Mouse (Mus musculus): ENCODE results near the gene Amigo3. TPM values are rescaled to one million over a fixed set of nuclear protein-coding genes. Genes with fewer than 3 reads are reported as not detected.
A peak's percentile ranks its signal among the peaks of the same experiment; 100 is the strongest.

Gene Amigo3
- polyA plus RNA-seq, 1 experiment = 2.2 TPM

DNA sequence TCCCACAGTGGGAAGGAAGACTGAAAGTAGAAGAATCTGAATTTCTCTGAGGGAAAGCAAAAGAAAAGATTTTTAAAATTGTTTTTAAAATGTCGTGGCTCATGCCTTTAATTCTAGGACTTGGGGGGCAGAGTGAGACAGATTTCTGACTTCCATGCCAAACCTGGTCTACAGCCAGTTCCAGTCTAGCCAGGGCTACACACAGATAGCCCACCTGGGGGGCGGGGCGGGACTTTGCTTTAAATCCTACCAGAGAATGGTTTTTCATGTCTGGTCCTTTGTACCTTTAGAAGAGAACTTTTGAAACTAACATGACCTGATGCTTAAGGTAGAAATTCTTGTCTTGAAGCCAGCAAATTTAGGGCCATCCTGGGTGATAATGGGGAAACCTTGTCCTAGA, 29.7 kb upstream of the Amigo3 start:
- 90% methylated on average over 3 of the region's 3 CpGs for WGBS
- TF ChIP-seq POLR2A (IDR thresholded peaks at IDR 0.05; ENCODE audit: low read depth, low read length) = no peak
- no peak for TF ChIP-seq CTCF (IDR thresholded peaks at IDR 0.05; ENCODE audit: extremely low read depth, insufficient read depth, insufficient read length, insufficient replicate concordance)
- Histone ChIP-seq H3K27ac (ENCODE audit: insufficient read depth, low read length) (no peak overlapping the region), H3K4me1 (ENCODE audit: control insufficient read depth, insufficient read depth, insufficient read length) (no peaks in the 10 kb centered on the region), H3K36me3 (ENCODE audit: control insufficient read depth, insufficient read depth, low read length) (peaks cover 21% of the 10 kb centered on the region), H3K4me3 (ENCODE audit: extremely low read depth, insufficient read depth, insufficient read length) (no peak overlapping the region), H3K27me3 (ENCODE audit: control insufficient read depth, insufficient read depth, low read length) (no peaks in the 10 kb centered on the region)
- no peak for DNase-seq (ENCODE audit: low read depth in 1 of 2, low spot score in 2 of 2)

DNA sequence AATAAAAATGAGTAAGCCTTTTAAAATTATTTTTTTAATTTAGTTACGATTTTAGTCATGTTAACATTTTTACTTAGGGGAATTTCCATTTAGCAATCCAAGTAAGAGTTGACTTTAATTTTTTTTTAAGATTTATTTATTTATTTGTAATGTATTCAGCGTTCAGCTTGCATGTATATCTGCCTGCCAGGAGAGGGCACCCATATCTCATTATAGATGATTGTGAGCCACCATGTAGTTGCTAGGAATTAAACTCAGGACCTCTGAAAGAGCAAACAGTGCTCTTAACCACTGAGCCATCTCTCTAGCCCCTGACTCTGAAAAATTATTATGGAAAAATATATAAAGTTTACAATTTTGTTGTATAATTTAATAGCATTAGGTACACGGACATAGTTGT, 26.4 kb upstream of the Amigo3 start:
- no peak for TF ChIP-seq CTCF (IDR thresholded peaks at IDR 0.05; ENCODE audit: extremely low read depth, insufficient read depth, insufficient read length, insufficient replicate concordance)
- TF ChIP-seq POLR2A (IDR thresholded peaks at IDR 0.05; ENCODE audit: low read depth, low read length) = no peak
- H3K36me3 ChIP-seq (ENCODE audit: control insufficient read depth, insufficient read depth, low read length) = peaks cover 25% of the 10 kb centered on the region
- DNase-seq (ENCODE audit: low read depth in 1 of 2, low spot score in 2 of 2) = no peak
- 86% methylated on average over 3 of the region's 3 CpGs for WGBS
- no peaks in the 10 kb centered on the region for H3K4me1 ChIP-seq (ENCODE audit: control insufficient read depth, insufficient read depth, insufficient read length)
- H3K27me3 ChIP-seq (ENCODE audit: control insufficient read depth, insufficient read depth, low read length) = no peaks in the 10 kb centered on the region
- H3K27ac ChIP-seq (ENCODE audit: insufficient read depth, low read length) = no peak overlapping the region
- H3K4me3 ChIP-seq (ENCODE audit: extremely low read depth, insufficient read depth, insufficient read length) = no peak overlapping the region

DNA sequence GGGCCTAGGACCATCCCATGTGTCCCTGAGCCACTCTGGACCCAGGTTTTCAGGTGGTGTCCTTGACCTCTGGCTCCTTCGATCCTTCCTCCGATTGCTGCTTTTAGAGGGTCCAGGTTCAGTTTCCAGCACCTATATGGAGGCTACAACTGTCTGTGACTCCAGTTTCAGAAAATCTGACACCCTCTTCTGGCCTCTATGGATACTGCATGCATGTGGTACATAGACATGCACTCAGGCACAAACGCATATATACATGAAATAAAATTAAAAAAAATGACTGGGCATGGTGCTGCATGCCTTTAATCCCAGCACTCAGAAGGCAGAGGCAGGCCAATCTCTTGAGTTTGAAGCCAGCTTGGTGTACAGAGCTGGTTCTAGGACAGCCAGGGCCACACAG, 25.1 kb upstream of the Amigo3 start:
- TF ChIP-seq CTCF (IDR thresholded peaks at IDR 0.05; ENCODE audit: extremely low read depth, insufficient read depth, insufficient read length, insufficient replicate concordance) (no peak), POLR2A (IDR thresholded peaks at IDR 0.05; ENCODE audit: low read depth, low read length) (no peak)
- no peaks in the 10 kb centered on the region for H3K27me3 ChIP-seq (ENCODE audit: control insufficient read depth, insufficient read depth, low read length)
- H3K36me3 ChIP-seq (ENCODE audit: control insufficient read depth, insufficient read depth, low read length) = peaks cover 26% of the 10 kb centered on the region
- H3K27ac ChIP-seq (ENCODE audit: insufficient read depth, low read length) = no peak overlapping the region
- 99% methylated on average over 3 of the region's 3 CpGs for WGBS
- H3K4me3 ChIP-seq (ENCODE audit: extremely low read depth, insufficient read depth, insufficient read length) = no peak overlapping the region
- H3K4me1 ChIP-seq (ENCODE audit: control insufficient read depth, insufficient read depth, insufficient read length) = no peaks in the 10 kb centered on the region
- no peak for DNase-seq (ENCODE audit: low read depth in 1 of 2, low spot score in 2 of 2)

DNA sequence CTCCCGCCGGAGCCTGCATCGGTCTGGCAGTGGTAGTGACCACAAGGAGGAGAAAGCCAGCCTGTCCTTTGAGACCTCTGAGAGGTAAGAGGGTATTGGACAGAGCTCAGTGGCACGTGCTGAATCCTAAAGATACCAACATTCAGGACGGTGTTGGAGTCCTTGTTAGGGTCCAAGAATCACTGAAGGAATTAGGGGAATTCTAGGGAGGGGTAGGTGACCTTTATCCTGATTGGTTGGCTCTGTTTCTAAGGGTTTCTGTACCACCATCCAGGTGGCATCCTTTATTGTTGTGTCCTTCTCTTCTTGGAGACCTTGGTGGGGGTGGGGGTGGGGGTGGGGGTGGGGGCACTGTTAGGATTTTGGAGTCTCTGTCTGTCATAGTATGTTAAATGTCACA, 20.8 kb upstream of the Amigo3 start:
- Histone ChIP-seq H3K4me1 (ENCODE audit: control insufficient read depth, insufficient read depth, insufficient read length) (peaks cover 7% of the 10 kb centered on the region; the same call in 1 of the 2 replicates), H3K27ac (ENCODE audit: insufficient read depth, low read length) (no peak overlapping the region), H3K36me3 (ENCODE audit: control insufficient read depth, insufficient read depth, low read length) (peaks cover 11% of the 10 kb centered on the region), H3K27me3 (ENCODE audit: control insufficient read depth, insufficient read depth, low read length) (no peaks in the 10 kb centered on the region), H3K4me3 (ENCODE audit: extremely low read depth, insufficient read depth, insufficient read length) (no peak overlapping the region)
- 93% methylated on average over 5 of the region's 5 CpGs for WGBS
- DNase-seq (ENCODE audit: low read depth in 1 of 2, low spot score in 2 of 2) = no peak
- no peak for TF ChIP-seq POLR2A (IDR thresholded peaks at IDR 0.05; ENCODE audit: low read depth, low read length)
- no peak for TF ChIP-seq CTCF (IDR thresholded peaks at IDR 0.05; ENCODE audit: extremely low read depth, insufficient read depth, insufficient read length, insufficient replicate concordance)

DNA sequence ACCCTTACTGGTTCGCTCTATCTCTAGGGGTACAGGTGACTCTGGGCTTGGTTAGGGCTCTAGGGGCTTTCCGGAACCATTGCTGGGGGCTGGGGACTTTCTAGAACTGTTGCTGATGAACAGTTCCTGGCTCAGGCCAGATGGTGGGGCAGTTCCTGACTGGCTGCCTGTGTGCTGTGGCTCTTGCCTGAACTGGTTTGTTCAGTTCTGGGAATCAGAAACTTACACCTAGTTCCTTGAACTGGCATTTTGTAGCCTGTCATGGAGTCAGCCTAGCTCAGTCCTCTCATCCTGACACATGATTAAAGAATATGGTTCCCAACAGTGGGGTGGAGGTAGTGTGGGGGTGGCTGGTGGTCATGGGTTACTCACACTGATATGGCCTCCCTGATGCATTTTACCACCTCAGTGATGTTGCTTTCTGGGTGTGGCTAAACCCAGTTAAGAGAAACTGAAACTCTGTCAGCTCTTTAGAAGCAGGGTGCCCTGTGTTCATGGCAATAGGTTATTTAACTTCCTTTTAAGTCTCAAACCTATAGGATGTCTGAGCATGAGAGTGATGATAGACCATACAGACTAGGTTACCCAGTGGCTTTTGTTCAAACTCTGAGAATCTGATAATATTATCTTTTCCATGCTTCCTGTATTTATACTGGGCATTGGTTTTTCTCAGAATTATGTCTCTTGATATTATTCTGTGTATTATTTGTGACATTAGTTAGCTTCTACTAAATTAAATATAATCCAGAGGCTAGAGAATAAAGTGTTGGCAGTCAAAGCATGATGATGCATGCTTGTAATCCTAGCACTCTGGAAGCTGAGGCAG, 17.4 kb upstream of the Amigo3 start:
- H3K4me3 ChIP-seq (ENCODE audit: extremely low read depth, insufficient read depth, insufficient read length) = no peak overlapping the region
- peaks cover 9% of the 10 kb centered on the region for H3K36me3 ChIP-seq (ENCODE audit: control insufficient read depth, insufficient read depth, low read length)
- peak; percentile 11 to 27 for DNase-seq (ENCODE audit: low read depth in 1 of 2, low spot score in 2 of 2)
- WGBS = 63% methylated on average over 2 of the region's 2 CpGs
- TF ChIP-seq CTCF (IDR thresholded peaks at IDR 0.05; ENCODE audit: extremely low read depth, insufficient read depth, insufficient read length, insufficient replicate concordance) (no peak), POLR2A (IDR thresholded peaks at IDR 0.05; ENCODE audit: low read depth, low read length) (no peak)
- peaks cover 7% of the 10 kb centered on the region; the same call in 1 of the 2 replicates for H3K4me1 ChIP-seq (ENCODE audit: control insufficient read depth, insufficient read depth, insufficient read length)
- H3K27ac ChIP-seq (ENCODE audit: insufficient read depth, low read length) = peak overlapping the region; percentile 73
- H3K27me3 ChIP-seq (ENCODE audit: control insufficient read depth, insufficient read depth, low read length) = no peaks in the 10 kb centered on the region

DNA sequence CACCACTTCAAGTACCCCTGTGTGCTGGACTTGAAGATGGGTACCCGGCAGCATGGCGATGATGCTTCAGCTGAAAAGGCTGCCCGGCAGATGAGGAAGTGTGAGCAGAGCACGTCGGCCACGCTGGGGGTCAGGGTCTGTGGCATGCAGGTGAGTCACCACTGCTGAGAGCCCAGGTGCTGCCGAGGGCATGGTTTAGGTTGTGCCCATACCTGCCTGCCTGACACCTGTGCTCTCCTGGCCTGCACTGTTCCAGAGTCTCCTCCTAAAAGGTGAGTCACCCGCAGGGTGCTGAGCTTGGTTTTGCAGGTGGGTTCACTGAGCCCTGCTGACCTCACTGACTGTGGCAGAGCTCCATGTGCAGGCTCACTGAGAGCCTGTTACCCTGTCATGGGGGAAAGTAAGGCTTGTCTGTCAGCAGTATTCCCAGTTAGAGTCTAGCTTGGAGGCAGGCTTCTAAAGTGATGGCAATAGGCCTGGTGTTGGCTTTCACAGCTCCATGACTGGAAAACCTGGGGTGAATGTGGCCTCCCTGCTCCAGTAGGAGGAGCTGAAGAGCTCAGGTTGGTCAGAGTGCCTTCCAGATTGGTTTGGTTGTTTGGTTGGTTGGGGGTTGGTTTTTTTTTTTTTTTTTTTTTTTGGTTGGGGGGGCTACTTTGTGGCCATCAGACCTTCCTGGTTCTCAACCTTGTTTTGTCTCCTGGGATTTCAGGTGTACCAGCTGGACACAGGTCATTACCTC, 8.0 kb upstream of the Amigo3 start:
- no peak for TF ChIP-seq POLR2A (IDR thresholded peaks at IDR 0.05; ENCODE audit: low read depth, low read length)
- no peak for TF ChIP-seq CTCF (IDR thresholded peaks at IDR 0.05; ENCODE audit: extremely low read depth, insufficient read depth, insufficient read length, insufficient replicate concordance)
- Histone ChIP-seq H3K27ac (ENCODE audit: insufficient read depth, low read length) (no peak overlapping the region), H3K4me3 (ENCODE audit: extremely low read depth, insufficient read depth, insufficient read length) (no peak overlapping the region), H3K36me3 (ENCODE audit: control insufficient read depth, insufficient read depth, low read length) (peaks cover 28% of the 10 kb centered on the region), H3K4me1 (ENCODE audit: control insufficient read depth, insufficient read depth, insufficient read length) (peaks cover 5% of the 10 kb centered on the region; the same call in 1 of the 2 replicates), H3K27me3 (ENCODE audit: control insufficient read depth, insufficient read depth, low read length) (no peaks in the 10 kb centered on the region)
- WGBS = 90% methylated on average over 8 of the region's 8 CpGs
- DNase-seq (ENCODE audit: low read depth in 1 of 2, low spot score in 2 of 2) = no peak

Measured in spleen, adult 2 months (tissue).